Mouse (Mus musculus): ENCODE measurements around the gene Dmwd. TPM values are rescaled to one million over a fixed set of nuclear protein-coding genes. Genes with fewer than 3 reads are reported as not detected.

Gene Dmwd
- polyA plus RNA-seq (2015; fragmentation: Nextera tagmentation; extraction: Ambion mirVana) = 4.7 and 5.4 TPM in 2 replicates

DNA sequence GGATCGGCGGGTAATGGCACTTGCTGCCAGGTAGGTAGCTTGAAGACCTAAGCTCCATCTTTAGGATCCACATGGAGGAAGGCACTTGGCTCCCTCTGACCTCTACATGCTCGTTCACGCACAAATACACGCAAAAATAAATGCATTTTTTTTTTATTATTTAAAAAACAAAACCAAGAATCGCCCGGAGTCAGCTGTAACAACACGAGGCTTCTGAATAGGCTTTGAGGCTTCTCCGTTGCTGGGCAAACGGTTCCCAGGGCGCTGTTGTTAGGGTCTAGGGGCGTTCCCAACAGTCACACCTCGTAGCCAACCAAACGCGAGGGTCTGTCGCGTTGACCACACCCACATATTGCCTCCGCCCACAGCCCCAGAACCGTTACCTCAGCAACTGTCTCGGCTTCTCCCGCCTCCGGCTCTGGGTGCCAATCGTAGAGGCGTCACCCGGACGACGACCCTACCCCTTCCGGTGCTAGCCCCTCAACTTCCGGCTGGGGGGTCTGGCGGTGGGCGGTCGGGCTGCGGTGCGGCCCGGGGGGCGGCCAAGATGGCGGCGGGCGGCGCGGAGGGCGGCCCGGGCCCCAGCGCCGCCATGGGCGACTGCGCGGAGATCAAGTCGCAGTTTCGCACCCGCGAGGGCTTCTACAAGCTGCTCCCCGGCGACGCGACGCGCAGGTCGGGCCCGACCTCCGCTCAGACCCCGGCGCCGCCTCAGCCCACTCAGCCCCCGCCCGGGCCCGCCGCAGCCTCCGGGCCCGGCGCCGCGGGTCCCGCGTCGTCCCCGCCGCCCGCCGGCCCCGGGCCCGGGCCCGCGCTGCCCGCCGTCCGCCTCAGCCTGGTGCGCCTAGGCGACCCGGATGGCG lies at the start of gene Dmwd:
Gene Dmwd, plus strand, starts transcription at position 505 of the 863 bp plus-strand sequence.
- TF ChIP-seq CTCF (IDR thresholded peaks at IDR 0.05; ENCODE audit: low read depth) = no peak
- H3K4me2 ChIP-seq (replicated peaks; ENCODE audit: low read depth) = peak within 1 kb of the TSS; percentile 91
- WGBS = 1% methylated on average over 81 of the region's 91 CpGs
- peak within 1 kb of the TSS; percentile 58 for H3K27ac ChIP-seq (ENCODE audit: low read depth, low read length)
- no peaks in the 10 kb centered on the region for H3K9me3 ChIP-seq (ENCODE audit: control insufficient read depth)
- H3K4me3 ChIP-seq (ENCODE audit: low read depth, low read length) = peak within 1 kb of the TSS; percentile 74
- H3K27me3 ChIP-seq (replicated peaks; ENCODE audit: control insufficient read depth, insufficient read depth, low read length) = 0 out of 2 replicates have a peak, but pooled peaks cover 4% of the 10 kb centered on the region
- peak within 1 kb of the TSS; percentile 89 for H3K9ac ChIP-seq (ENCODE audit: low read depth, low read length)
- ATAC-seq = peak; percentile 86
- no peaks in the 10 kb centered on the region for H3K4me1 ChIP-seq (replicated peaks; ENCODE audit: control insufficient read depth, insufficient read depth, low read length)
- peaks cover 23% of the 10 kb centered on the region for H3K36me3 ChIP-seq (ENCODE audit: control insufficient read depth, insufficient read depth)

DNA sequence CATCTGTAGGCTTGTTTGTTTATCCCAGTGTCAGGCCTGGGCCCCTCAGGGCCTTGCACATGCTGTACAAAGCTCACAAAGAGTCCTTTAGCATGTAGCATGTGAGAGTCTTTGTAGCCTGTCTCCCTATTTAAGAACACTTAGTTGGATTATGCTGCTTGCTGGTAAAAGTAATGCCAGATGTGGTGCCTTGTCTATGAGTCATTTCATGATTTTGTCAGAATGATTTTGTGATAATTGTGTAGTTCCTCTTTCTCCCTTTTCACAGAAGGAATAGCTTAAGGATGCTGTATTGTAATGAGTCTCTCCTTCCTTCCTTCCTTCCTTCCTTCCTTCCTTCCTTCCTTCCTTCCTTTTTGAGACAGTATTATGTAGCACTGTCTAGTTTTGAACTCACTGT lies 48.0 kb upstream of the Dmwd start:
- no peak overlapping the region for H3K4me3 ChIP-seq (ENCODE audit: low read depth, low read length)
- no peaks in the 10 kb centered on the region for H3K9me3 ChIP-seq (ENCODE audit: control insufficient read depth)
- peaks cover 5% of the 10 kb centered on the region; the same call in 1 of the 2 replicates for H3K27me3 ChIP-seq (replicated peaks; ENCODE audit: control insufficient read depth, insufficient read depth, low read length)
- no peak for TF ChIP-seq CTCF (IDR thresholded peaks at IDR 0.05; ENCODE audit: low read depth)
- H3K27ac ChIP-seq (ENCODE audit: low read depth, low read length) = no peak overlapping the region
- H3K4me1 ChIP-seq (replicated peaks; ENCODE audit: control insufficient read depth, insufficient read depth, low read length) = peaks cover 6% of the 10 kb centered on the region; the same call in 1 of the 2 replicates
- ATAC-seq = no peak
- H3K4me2 ChIP-seq (replicated peaks; ENCODE audit: low read depth) = no peak overlapping the region
- peaks cover 43% of the 10 kb centered on the region for H3K36me3 ChIP-seq (ENCODE audit: control insufficient read depth, insufficient read depth)
- no peak overlapping the region for H3K9ac ChIP-seq (ENCODE audit: low read depth, low read length)

DNA sequence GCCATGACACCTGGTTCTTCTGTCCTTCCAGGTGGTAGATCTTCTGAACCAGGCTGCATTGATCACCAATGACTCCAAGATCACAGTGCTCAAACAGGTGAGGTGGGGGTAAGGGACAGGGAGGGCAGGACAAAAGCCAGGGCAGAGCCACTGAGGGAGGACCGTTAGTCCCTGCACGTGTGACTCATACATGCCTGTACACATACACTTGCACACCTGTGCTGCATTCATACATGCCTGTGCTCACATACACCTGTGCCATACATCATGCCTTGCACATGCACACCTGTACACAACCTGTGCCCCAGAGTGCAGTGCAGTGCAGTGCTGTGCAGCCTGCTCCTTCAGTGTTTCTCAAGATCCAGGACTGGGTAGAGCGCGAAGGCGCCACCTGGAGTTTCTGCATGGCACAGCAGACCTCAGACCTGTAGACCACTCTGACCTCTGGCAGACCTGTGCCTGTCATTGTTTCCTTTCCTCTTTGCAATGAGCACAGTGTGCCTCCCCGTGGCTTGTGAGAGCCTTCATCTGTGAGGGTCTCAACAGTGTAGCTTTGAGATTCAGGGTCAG lies 46.9 kb upstream of the Dmwd start:
- H3K4me2 ChIP-seq (replicated peaks; ENCODE audit: low read depth) = no peak overlapping the region
- H3K9ac ChIP-seq (ENCODE audit: low read depth, low read length) = no peak overlapping the region
- peaks cover 49% of the 10 kb centered on the region for H3K36me3 ChIP-seq (ENCODE audit: control insufficient read depth, insufficient read depth)
- peak; percentile 87 for TF ChIP-seq CTCF (IDR thresholded peaks at IDR 0.05; ENCODE audit: low read depth)
- peak; percentile 14 for ATAC-seq
- H3K27ac ChIP-seq (ENCODE audit: low read depth, low read length) = no peak overlapping the region
- H3K4me1 ChIP-seq (replicated peaks; ENCODE audit: control insufficient read depth, insufficient read depth, low read length) = 0 out of 2 replicates have a peak, but pooled peaks cover 3% of the 10 kb centered on the region
- no peaks in the 10 kb centered on the region for H3K27me3 ChIP-seq (replicated peaks; ENCODE audit: control insufficient read depth, insufficient read depth, low read length)
- no peak overlapping the region for H3K4me3 ChIP-seq (ENCODE audit: low read depth, low read length)
- H3K9me3 ChIP-seq (ENCODE audit: control insufficient read depth) = no peaks in the 10 kb centered on the region
- WGBS = 54% methylated on average over 6 of the region's 6 CpGs

GRCm38 (mm10) chr7:19031641-19032040 lies 44.4 kb upstream of the Dmwd start:
- H3K4me3 ChIP-seq (ENCODE audit: low read depth, low read length) = no peak overlapping the region
- H3K9me3 ChIP-seq (ENCODE audit: control insufficient read depth) = no peaks in the 10 kb centered on the region
- H3K9ac ChIP-seq (ENCODE audit: low read depth, low read length) = no peak overlapping the region
- no peak overlapping the region for H3K27ac ChIP-seq (ENCODE audit: low read depth, low read length)
- H3K36me3 ChIP-seq (ENCODE audit: control insufficient read depth, insufficient read depth) = peaks cover 72% of the 10 kb centered on the region
- 89% methylated on average over 4 of the region's 4 CpGs for WGBS
- no peak for ATAC-seq
- H3K4me2 ChIP-seq (replicated peaks; ENCODE audit: low read depth) = no peak overlapping the region
- no peaks in the 10 kb centered on the region for H3K4me1 ChIP-seq (replicated peaks; ENCODE audit: control insufficient read depth, insufficient read depth, low read length)
- no peaks in the 10 kb centered on the region for H3K27me3 ChIP-seq (replicated peaks; ENCODE audit: control insufficient read depth, insufficient read depth, low read length)
- TF ChIP-seq CTCF (IDR thresholded peaks at IDR 0.05; ENCODE audit: low read depth) = no peak

DNA sequence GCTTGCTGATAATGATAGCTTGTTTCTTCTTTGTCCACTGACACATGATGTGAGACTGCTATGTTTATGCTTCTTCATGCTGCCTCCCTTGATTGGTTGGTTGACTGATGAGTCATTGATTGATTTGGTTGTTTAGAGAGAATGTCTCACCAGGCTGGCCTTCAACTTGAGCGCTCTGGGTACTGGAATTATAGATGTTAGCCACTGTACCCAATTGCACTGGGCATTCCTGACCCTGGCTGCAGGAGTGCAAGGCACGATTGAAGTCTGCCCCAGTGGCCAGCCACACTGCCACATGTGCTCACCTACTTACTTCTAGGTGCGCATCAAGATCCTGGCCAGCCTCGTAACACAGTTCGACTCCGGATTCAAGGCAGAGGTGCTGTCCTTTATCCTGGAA lies 31.4 kb upstream of the Dmwd start:
- Histone ChIP-seq H3K27me3 (replicated peaks; ENCODE audit: control insufficient read depth, insufficient read depth, low read length) (no peaks in the 10 kb centered on the region), H3K9me3 (ENCODE audit: control insufficient read depth) (no peaks in the 10 kb centered on the region), H3K27ac (ENCODE audit: low read depth, low read length) (no peak overlapping the region), H3K4me2 (replicated peaks; ENCODE audit: low read depth) (no peak overlapping the region), H3K36me3 (ENCODE audit: control insufficient read depth, insufficient read depth) (peaks cover 99% of the 10 kb centered on the region), H3K4me3 (ENCODE audit: low read depth, low read length) (no peak overlapping the region), H3K9ac (ENCODE audit: low read depth, low read length) (no peak overlapping the region), H3K4me1 (replicated peaks; ENCODE audit: control insufficient read depth, insufficient read depth, low read length) (no peaks in the 10 kb centered on the region)
- no peak for ATAC-seq
- TF ChIP-seq CTCF (IDR thresholded peaks at IDR 0.05; ENCODE audit: low read depth) = no peak
- WGBS = 97% methylated on average over 6 of the region's 6 CpGs

GRCm38 (mm10) chr7:19046286-19047069 lies 29.5 kb upstream of the Dmwd start:
- ATAC-seq = no peak
- no peaks in the 10 kb centered on the region for H3K27me3 ChIP-seq (replicated peaks; ENCODE audit: control insufficient read depth, insufficient read depth, low read length)
- H3K4me1 ChIP-seq (replicated peaks; ENCODE audit: control insufficient read depth, insufficient read depth, low read length) = no peaks in the 10 kb centered on the region
- no peak overlapping the region for H3K9ac ChIP-seq (ENCODE audit: low read depth, low read length)
- no peak for TF ChIP-seq CTCF (IDR thresholded peaks at IDR 0.05; ENCODE audit: low read depth)
- H3K4me3 ChIP-seq (ENCODE audit: low read depth, low read length) = no peak overlapping the region
- H3K4me2 ChIP-seq (replicated peaks; ENCODE audit: low read depth) = no peak overlapping the region
- H3K9me3 ChIP-seq (ENCODE audit: control insufficient read depth) = no peaks in the 10 kb centered on the region
- WGBS = 89% methylated on average over 11 of the region's 11 CpGs
- H3K36me3 ChIP-seq (ENCODE audit: control insufficient read depth, insufficient read depth) = peaks cover 98% of the 10 kb centered on the region
- no peak overlapping the region for H3K27ac ChIP-seq (ENCODE audit: low read depth, low read length)

Data from intestine, postnatal 0 days (tissue).